Mouse (Mus musculus) right cerebral cortex, postnatal 10 days (tissue): ENCODE results near the gene Tmbim4.

Source experiments
- DNase-seq, 2 experiments: peaks; one replicate each; pipeline ENCODE4 v3.0.0; 2021; ENCODE audit warnings: low spot score in 2 of 2

Tmbim4 gene

GRCm38 (mm10) chr10:120245681-120246080 lies 44.3 kb downstream of the Tmbim4 start:
- no peak for DNase-seq

GRCm38 (mm10) chr10:120246994-120247750 lies 45.8 kb downstream of the Tmbim4 start:
- DNase-seq = peak; percentile 37 to 54

GRCm38 (mm10) chr10:120250911-120251683 lies 49.7 kb downstream of the Tmbim4 start:
- no peak for DNase-seq

- DNase-seq = no peak
These were observed 50.4 kb downstream of the Tmbim4 start for GRCm38 (mm10) chr10:120251791-120252190.

GRCm38 (mm10) chr10:120252800-120253199 lies 51.4 kb downstream of the Tmbim4 start:
- no peak for DNase-seq

GRCm38 (mm10) chr10:120257231-120257630 lies 55.8 kb downstream of the Tmbim4 start:
- peak; percentile 68 to 70 for DNase-seq

GRCm38 (mm10) chr10:120267790-120268189 lies 66.4 kb downstream of the Tmbim4 start:
- no peak for DNase-seq

GRCm38 (mm10) chr10:120269946-120270345 lies 68.6 kb downstream of the Tmbim4 start:
- no peak for DNase-seq

GRCm38 (mm10) chr10:120270777-120271176 lies 69.4 kb downstream of the Tmbim4 start:
- peak in 1 of 2 experiments; percentile 38 for DNase-seq

GRCm38 (mm10) chr10:120271318-120271717 lies 69.9 kb downstream of the Tmbim4 start:
- DNase-seq = no peak

- DNase-seq = no peak
These were observed 70.5 kb downstream of the Tmbim4 start for GRCm38 (mm10) chr10:120271879-120272269.

- DNase-seq = peak; percentile 24 to 25
These were observed 71.0 kb downstream of the Tmbim4 start for GRCm38 (mm10) chr10:120272270-120272883.

GRCm38 (mm10) chr10:120273335-120273734 lies 71.9 kb downstream of the Tmbim4 start:
- no peak for DNase-seq
